Comparison of ENCODE assay signal across 17 mouse cellular contexts in the genomic region with DNA sequence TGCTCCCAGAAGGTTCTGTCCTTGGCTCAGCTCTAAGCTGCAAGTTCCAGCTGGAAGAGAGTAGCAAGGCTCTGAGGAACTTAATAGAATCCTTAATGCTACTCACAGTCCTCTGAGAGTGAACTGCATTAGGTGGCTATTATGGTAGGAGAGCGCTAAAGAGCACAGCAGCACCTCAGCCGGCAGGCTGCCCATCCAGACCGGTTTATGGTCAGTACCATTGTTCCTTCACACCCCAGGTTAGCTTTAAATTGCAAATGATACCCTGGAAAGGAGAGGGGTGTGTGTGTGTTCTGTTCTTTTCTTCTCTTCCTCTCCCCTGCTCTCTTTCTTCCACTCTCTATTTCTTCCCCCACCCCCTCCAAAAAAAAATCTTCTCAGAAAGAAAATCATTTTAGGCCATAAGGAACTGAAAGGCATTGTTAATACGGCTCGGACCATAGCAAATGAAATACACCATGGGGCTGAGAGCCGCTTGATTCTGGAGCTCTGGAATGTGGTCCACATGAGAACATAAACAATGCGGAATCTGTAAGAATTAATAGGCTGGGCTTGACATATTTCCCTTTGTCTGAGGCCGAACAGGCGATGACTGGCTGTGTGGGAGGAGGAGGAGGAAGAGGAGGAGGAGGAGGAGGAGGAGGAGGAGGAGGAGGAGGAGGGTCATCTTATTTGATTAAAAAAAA.
DNase-seq lines count a peak whose midpoint lies in the region; ATAC-seq and TF ChIP-seq lines count a peak whose summit lies in the region.
"Had no signal": no experiment of that assay in that cellular context is flagged by ENCODE, and none has a peak within 500 bp of the region (broad histone marks: within the 10 kb centered on the region; RNA-seq: fewer than 3 reads in every experiment).

No protein-coding gene starts in this region.

- no peak for TF ChIP-seq CTCF in liver, postnatal 0 days (IDR thresholded peaks at IDR 0.05; ENCODE audit: low read depth)

- no peaks in the 10 kb centered on the region for H3K9me3 ChIP-seq in hindbrain, embryonic 11.5 days (ENCODE audit: control insufficient read depth, low read length)
- no peaks in the 10 kb centered on the region for H3K9me3 ChIP-seq in hindbrain, embryonic 13.5 days
- no peaks in the 10 kb centered on the region for H3K9me3 ChIP-seq in embryonic facial prominence, embryonic 10.5 days
- no peaks in the 10 kb centered on the region for H3K9me3 ChIP-seq in limb, embryonic 14.5 days (ENCODE audit: control insufficient read depth, low read length)
- no peaks in the 10 kb centered on the region for H3K9me3 ChIP-seq in liver, postnatal 0 days (ENCODE audit: low read length)
- H3K9me3 ChIP-seq: forebrain, embryonic 15.5 days; heart, embryonic 10.5 days; hindbrain, embryonic 15.5 days; liver, embryonic 13.5 days; stomach, embryonic 15.5 days had no signal

- no peak overlapping the region for H3K4me3 ChIP-seq in hindbrain, embryonic 11.5 days (ENCODE audit: low read depth, low read length)
- H3K4me3 ChIP-seq in hindbrain, embryonic 13.5 days = no peak overlapping the region
- H3K4me3 ChIP-seq in embryonic facial prominence, embryonic 10.5 days = no peak overlapping the region
- no peak overlapping the region for H3K4me3 ChIP-seq in limb, embryonic 14.5 days (replicated peaks; ENCODE audit: low read length)
- no peak overlapping the region for H3K4me3 ChIP-seq in liver, postnatal 0 days (ENCODE audit: low read depth, low read length)
- H3K4me3 ChIP-seq: forebrain, embryonic 15.5 days; heart, embryonic 10.5 days; hindbrain, embryonic 15.5 days; liver, embryonic 13.5 days; stomach, embryonic 15.5 days had no signal

- H3K9ac ChIP-seq in hindbrain, embryonic 11.5 days (ENCODE audit: low read depth, low read length) = no peak overlapping the region
- H3K9ac ChIP-seq in hindbrain, embryonic 13.5 days = no peak overlapping the region
- no peak overlapping the region for H3K9ac ChIP-seq in limb, embryonic 14.5 days (ENCODE audit: low read depth, low read length, severe bottlenecking)
- H3K9ac ChIP-seq in liver, postnatal 0 days (replicated peaks) = no peak overlapping the region
- H3K9ac ChIP-seq: forebrain, embryonic 15.5 days; hindbrain, embryonic 15.5 days; liver, embryonic 13.5 days; stomach, embryonic 15.5 days had no signal

- peaks cover 3% of the 10 kb centered on the region; the same call in 1 of the 2 replicates for H3K27me3 ChIP-seq in hindbrain, embryonic 11.5 days (ENCODE audit: control insufficient read depth, insufficient read depth, low read length)
- peaks cover 60% of the 10 kb centered on the region for H3K27me3 ChIP-seq in hindbrain, embryonic 13.5 days
- H3K27me3 ChIP-seq in embryonic facial prominence, embryonic 10.5 days (replicated peaks; ENCODE audit: low read depth, poor library complexity, severe bottlenecking) = peaks cover 98% of the 10 kb centered on the region
- peaks cover 50% of the 10 kb centered on the region for H3K27me3 ChIP-seq in limb, embryonic 14.5 days (ENCODE audit: control insufficient read depth, insufficient read depth, low read length)
- 0 out of 2 replicates have a peak, but pooled peaks cover 5% of the 10 kb centered on the region for H3K27me3 ChIP-seq in liver, postnatal 0 days (ENCODE audit: insufficient read depth, low read length)

- no peak overlapping the region for H3K4me2 ChIP-seq in hindbrain, embryonic 11.5 days (replicated peaks; ENCODE audit: low read depth, low read length)
- no peak overlapping the region for H3K4me2 ChIP-seq in hindbrain, embryonic 13.5 days
- no peak overlapping the region for H3K4me2 ChIP-seq in limb, embryonic 14.5 days (replicated peaks; ENCODE audit: low read depth, low read length, severe bottlenecking)
- no peak overlapping the region for H3K4me2 ChIP-seq in liver, postnatal 0 days (ENCODE audit: low read depth, low read length)
- H3K4me2 ChIP-seq: forebrain, embryonic 15.5 days; hindbrain, embryonic 15.5 days; liver, embryonic 13.5 days; stomach, embryonic 15.5 days had no signal

- no peaks in the 10 kb centered on the region for H3K36me3 ChIP-seq in hindbrain, embryonic 11.5 days (ENCODE audit: control insufficient read depth, insufficient read depth, low read length)
- H3K36me3 ChIP-seq in hindbrain, embryonic 13.5 days = no peaks in the 10 kb centered on the region
- H3K36me3 ChIP-seq in embryonic facial prominence, embryonic 10.5 days (replicated peaks) = no peaks in the 10 kb centered on the region
- H3K36me3 ChIP-seq in limb, embryonic 14.5 days (ENCODE audit: control insufficient read depth, insufficient read depth, low read length) = no peaks in the 10 kb centered on the region
- no peaks in the 10 kb centered on the region for H3K36me3 ChIP-seq in liver, postnatal 0 days (replicated peaks; ENCODE audit: insufficient read depth, low read length)
- H3K36me3 ChIP-seq: forebrain, embryonic 15.5 days; heart, embryonic 10.5 days; hindbrain, embryonic 15.5 days; liver, embryonic 13.5 days; stomach, embryonic 15.5 days had no signal

- no peak for TF ChIP-seq POLR2A in limb, embryonic 14.5 days (IDR thresholded peaks at IDR 0.05; ENCODE audit: borderline replicate concordance, extremely low read depth, insufficient read depth, insufficient read length)

- peak overlapping the region; percentile 59; the same call in 1 of the 2 replicates for H3K27ac ChIP-seq in hindbrain, embryonic 11.5 days (ENCODE audit: low read depth, low read length)
- H3K27ac ChIP-seq in hindbrain, embryonic 13.5 days = no peak overlapping the region; the same call in 1 of the 2 replicates
- peak overlapping the region; percentile 30 for H3K27ac ChIP-seq in embryonic facial prominence, embryonic 10.5 days (replicated peaks)
- no peak overlapping the region for H3K27ac ChIP-seq in limb, embryonic 14.5 days (replicated peaks; ENCODE audit: low read depth, low read length)
- no peak overlapping the region for H3K27ac ChIP-seq in liver, postnatal 0 days (ENCODE audit: low read depth)
- H3K27ac ChIP-seq: forebrain, embryonic 15.5 days; heart, embryonic 10.5 days; hindbrain, embryonic 15.5 days; liver, embryonic 13.5 days; stomach, embryonic 15.5 days had no signal

- WGBS in hindbrain, embryonic 11.5 days = 3% methylated on average over 7 of the region's 9 CpGs
- 9% methylated on average over 7 of the region's 9 CpGs for WGBS in hindbrain, embryonic 13.5 days
- WGBS in embryonic facial prominence, embryonic 10.5 days = 8% methylated on average over 7 of the region's 9 CpGs
- 6% methylated on average over 8 of the region's 9 CpGs for WGBS in limb, embryonic 14.5 days
- 24% methylated on average over 9 of the region's 9 CpGs for WGBS in liver, postnatal 0 days (ENCODE audit: insufficient replicate concordance)

- no peak for DNase-seq in hindbrain, embryonic 11.5 days (ENCODE audit: low spot score)
- DNase-seq in lung, postnatal 36 days = peak; percentile 9
- DNase-seq in lung, postnatal 4 days = no peak
- DNase-seq in embryonic facial prominence, embryonic 10.5 days (ENCODE audit: low spot score) = no peak
- peak; percentile 34 for DNase-seq in limb, embryonic 14.5 days (ENCODE audit: low spot score)
- no peak for DNase-seq in liver, postnatal 0 days
- DNase-seq: cerebellum, adult 11-12 months; gastrocnemius, postnatal 14 days; liver, embryonic 13.5 days; right cerebral cortex, postnatal 4 days; thymus, postnatal 25 days had no signal

- no peak; the same call in 1 of the 2 replicates for ATAC-seq in hindbrain, embryonic 11.5 days (ENCODE audit: low FRiP score)
- ATAC-seq in hindbrain, embryonic 13.5 days (ENCODE audit: low FRiP score) = no peak; the same call in 1 of the 2 replicates
- peak; percentile 44; the same call in 1 of the 2 replicates for ATAC-seq in limb, embryonic 14.5 days (ENCODE audit: low FRiP score, low read depth)
- ATAC-seq in liver, postnatal 0 days = no peak
- ATAC-seq in frontal cortex, adult (ENCODE audit: low TSS enrichment) = no peak

- peaks cover 11% of the 10 kb centered on the region for H3K4me1 ChIP-seq in hindbrain, embryonic 11.5 days (replicated peaks; ENCODE audit: control insufficient read depth, insufficient read depth, low read length)
- peaks cover 32% of the 10 kb centered on the region for H3K4me1 ChIP-seq in hindbrain, embryonic 13.5 days (replicated peaks)
- peaks cover 41% of the 10 kb centered on the region for H3K4me1 ChIP-seq in embryonic facial prominence, embryonic 10.5 days
- H3K4me1 ChIP-seq in limb, embryonic 14.5 days (ENCODE audit: control insufficient read depth, insufficient read depth, low read length) = peaks cover 7% of the 10 kb centered on the region; the same call in 1 of the 2 replicates
- no peaks in the 10 kb centered on the region for H3K4me1 ChIP-seq in liver, postnatal 0 days (ENCODE audit: insufficient read depth)
- H3K4me1 ChIP-seq: liver, embryonic 13.5 days had no signal

- TF ChIP-seq EP300 in liver, postnatal 0 days (IDR thresholded peaks at IDR 0.05; ENCODE audit: low read depth) = no peak

Comparison
In these comparisons a context has a peak if more than half of its experiments do, and no peak if none do; other contexts are left out.
1. DNase-seq: peak in lung, postnatal 36 days (single experiment) and limb, embryonic 14.5 days (single experiment); none in hindbrain, embryonic 11.5 days (single experiment), lung, postnatal 4 days (0 of 2), embryonic facial prominence, embryonic 10.5 days (single experiment) and liver, postnatal 0 days (single experiment).
2. H3K27ac ChIP-seq: peak in hindbrain, embryonic 11.5 days (single experiment) and embryonic facial prominence, embryonic 10.5 days (single experiment); none in hindbrain, embryonic 13.5 days (single experiment), limb, embryonic 14.5 days (single experiment) and liver, postnatal 0 days (single experiment).